Mouse (Mus musculus): Measurements from ENCODE around the gene Rhbdf2.

DNA sequence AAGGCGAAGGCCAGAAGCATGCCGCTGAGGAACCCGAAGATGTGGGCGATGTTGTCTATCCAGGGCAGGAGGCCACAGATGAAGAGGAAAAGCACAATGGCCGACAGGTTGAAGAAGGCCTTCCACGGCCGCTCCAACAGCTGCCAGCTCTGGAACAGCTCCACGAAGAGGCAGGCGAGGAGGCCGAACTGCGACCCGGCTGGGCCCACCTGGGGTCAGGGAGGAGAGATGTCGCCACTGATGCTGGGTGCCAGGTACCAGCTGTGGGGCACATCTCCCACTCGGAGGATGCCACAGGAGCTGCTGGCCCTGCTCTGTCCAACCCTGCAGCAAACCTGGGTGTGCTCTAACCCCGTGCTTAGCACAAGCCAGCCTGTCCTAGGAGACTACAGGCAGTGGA, 27.6 kb downstream of the Rhbdf2 start:
- TF ChIP-seq GATA1 (IDR thresholded peaks at IDR 0.05; ENCODE audit: borderline replicate concordance, low read length) (no peak), FLI1 (IDR thresholded peaks at IDR 0.05; ENCODE audit: low read length) (no peak)

Data from megakaryocyte, embryonic 14.5 days (primary cell).